Mouse (Mus musculus): ENCODE measurements around the gene Slc31a2.

Gene Slc31a2

GRCm38 (mm10) chr4:62281319-62281718, 19.0 kb downstream of the Slc31a2 start:
- DNase-seq (ENCODE audit: low read depth, low spot score) = no peak

- DNase-seq (ENCODE audit: low read depth, low spot score) = no peak
These were observed 20.6 kb downstream of the Slc31a2 start for GRCm38 (mm10) chr4:62282969-62283368.

GRCm38 (mm10) chr4:62285576-62285975, 23.2 kb downstream of the Slc31a2 start:
- no peak for DNase-seq (ENCODE audit: low read depth, low spot score)

- DNase-seq (ENCODE audit: low read depth, low spot score) = peak; percentile 66
These were observed 24.1 kb downstream of the Slc31a2 start for GRCm38 (mm10) chr4:62286257-62286991.

GRCm38 (mm10) chr4:62286992-62287900, 24.9 kb downstream of the Slc31a2 start:
- DNase-seq (ENCODE audit: low read depth, low spot score) = no peak

- DNase-seq (ENCODE audit: low read depth, low spot score) = no peak
These were observed 26.9 kb downstream of the Slc31a2 start for GRCm38 (mm10) chr4:62289226-62289625.

GRCm38 (mm10) chr4:62290816-62291505, 28.6 kb downstream of the Slc31a2 start:
- no peak for DNase-seq (ENCODE audit: low read depth, low spot score)

- DNase-seq (ENCODE audit: low read depth, low spot score) = no peak
These were observed 30.3 kb downstream of the Slc31a2 start for GRCm38 (mm10) chr4:62292461-62293180.

GRCm38 (mm10) chr4:62293219-62293861, 31.0 kb downstream of the Slc31a2 start:
- DNase-seq (ENCODE audit: low read depth, low spot score) = no peak

- no peak for DNase-seq (ENCODE audit: low read depth, low spot score)
These were observed 32.4 kb downstream of the Slc31a2 start for GRCm38 (mm10) chr4:62294741-62295140.

- no peak for DNase-seq (ENCODE audit: low read depth, low spot score)
These were observed 35.1 kb downstream of the Slc31a2 start for GRCm38 (mm10) chr4:62297280-62298130.

GRCm38 (mm10) chr4:62300001-62300400, 37.6 kb downstream of the Slc31a2 start:
- no peak for DNase-seq (ENCODE audit: low read depth, low spot score)

- DNase-seq (ENCODE audit: low read depth, low spot score) = no peak
These were observed 40.4 kb downstream of the Slc31a2 start for GRCm38 (mm10) chr4:62302795-62303194.

- DNase-seq (ENCODE audit: low read depth, low spot score) = no peak
These were observed 40.9 kb downstream of the Slc31a2 start for GRCm38 (mm10) chr4:62303288-62303687.

GRCm38 (mm10) chr4:62306301-62306700, 43.9 kb downstream of the Slc31a2 start:
- no peak for DNase-seq (ENCODE audit: low read depth, low spot score)

- no peak for DNase-seq (ENCODE audit: low read depth, low spot score)
These were observed 44.5 kb downstream of the Slc31a2 start for GRCm38 (mm10) chr4:62306840-62307239.

GRCm38 (mm10) chr4:62308406-62308805, 46.0 kb downstream of the Slc31a2 start:
- no peak for DNase-seq (ENCODE audit: low read depth, low spot score)

GRCm38 (mm10) chr4:62312821-62313220, 50.5 kb downstream of the Slc31a2 start:
- DNase-seq (ENCODE audit: low read depth, low spot score) = no peak

GRCm38 (mm10) chr4:62313641-62314211, 51.4 kb downstream of the Slc31a2 start:
- no peak for DNase-seq (ENCODE audit: low read depth, low spot score)

- DNase-seq (ENCODE audit: low read depth, low spot score) = no peak
These were observed 52.2 kb downstream of the Slc31a2 start for GRCm38 (mm10) chr4:62314516-62314915.
